Mouse (Mus musculus) T-helper 17 cell (primary cell): ENCODE data around the gene Tmem213.

ENCODE experiments used
- in situ Hi-C, 2 experiments: fragments of 300-600 bp; cut with MboI, MseI; formaldehyde crosslinking; loops; 1 replicate in 1 of 2; 2 replicates in 1 of 2; pipeline ENCODE4 v1.15.1; 2025; ENCODE audit warnings: high pct_unique_total_duplicates in 2 of 2

Gene Tmem213

DNA sequence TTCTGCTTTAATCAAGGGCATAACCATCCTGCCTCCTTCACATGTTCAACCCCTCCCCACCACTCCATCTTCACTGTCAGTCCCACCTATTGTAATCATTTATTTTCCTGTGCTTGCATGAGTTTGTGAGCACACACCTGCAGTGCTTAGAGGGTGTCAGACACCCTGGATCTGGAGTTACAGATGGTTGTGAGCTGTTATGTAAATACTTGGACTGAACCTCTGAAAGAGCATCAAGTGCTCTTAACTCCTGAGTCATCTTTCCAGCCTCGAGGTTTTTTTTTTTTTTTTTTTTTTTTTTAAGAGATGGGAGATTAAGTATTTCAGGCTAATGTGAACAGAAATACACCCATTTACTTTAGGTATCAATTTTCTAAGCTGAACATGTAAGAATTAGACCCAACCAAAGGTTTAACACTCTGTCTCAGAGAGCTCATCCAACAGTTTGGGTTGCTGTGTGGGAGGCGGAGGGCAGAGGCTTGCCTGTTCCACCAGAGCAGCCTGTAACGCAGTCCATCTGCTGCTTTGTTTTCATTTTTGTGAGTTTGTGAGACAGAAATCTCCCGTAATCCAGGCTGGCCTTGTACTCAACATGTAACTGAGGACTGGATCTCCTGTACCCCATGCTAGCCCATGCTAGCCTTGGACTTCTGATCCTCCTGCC is 7.2 kb downstream of the Tmem213 start:
- in situ Hi-C loops = no loop called here

DNA sequence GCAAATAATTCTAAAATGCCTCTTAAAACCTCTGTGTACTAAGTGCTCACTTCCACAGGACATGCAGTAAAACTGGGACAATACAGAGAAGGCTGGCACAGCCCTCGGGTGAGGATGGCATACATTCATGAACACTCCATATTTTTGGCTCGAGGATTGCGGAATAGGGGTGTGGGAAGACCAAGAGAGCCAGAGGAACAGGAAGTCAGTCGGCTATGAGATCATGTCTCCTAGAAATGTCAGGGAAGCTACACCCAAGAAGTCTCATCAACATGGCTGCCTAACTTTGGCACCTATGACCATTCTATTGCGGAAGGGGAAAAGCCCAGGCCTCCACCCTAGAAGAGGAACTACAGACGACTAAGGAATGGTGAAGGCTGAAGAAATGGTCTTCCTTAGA is 9.3 kb downstream of the Tmem213 start:
- in situ Hi-C loops = no loop called here

DNA sequence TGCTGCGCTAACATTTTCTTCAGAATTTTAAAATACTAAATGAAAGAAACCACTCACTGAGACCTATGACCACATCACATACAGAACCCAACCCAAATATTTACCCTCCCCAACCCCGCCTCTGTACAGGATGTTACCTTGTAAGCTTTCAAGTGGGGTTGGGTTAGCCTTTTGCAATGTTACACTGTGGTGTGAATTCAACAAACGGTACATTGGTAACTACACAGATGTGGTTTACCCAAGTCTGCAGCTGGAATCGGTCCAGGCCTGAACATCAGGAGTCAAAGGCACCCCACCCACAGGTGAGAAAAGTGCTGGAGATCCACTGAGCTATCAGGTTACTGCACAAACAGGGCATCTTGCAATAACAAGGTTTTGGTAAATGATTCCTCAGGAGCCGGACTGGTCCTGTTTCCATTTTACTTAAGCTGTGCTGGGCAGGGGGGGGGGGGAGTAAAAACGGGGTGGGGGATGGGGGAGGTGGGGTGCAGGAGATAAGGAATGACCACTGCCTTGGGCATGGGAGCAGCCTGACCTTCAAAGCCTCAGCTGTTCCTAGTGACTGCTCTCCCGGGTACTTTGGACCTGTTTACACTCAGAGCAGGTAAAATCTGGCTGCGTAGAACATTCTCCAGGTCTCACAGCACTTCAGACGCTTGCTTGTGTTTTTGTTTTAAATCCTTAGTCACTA is 11.8 kb downstream of the Tmem213 start:
- in situ Hi-C loops = no loop called here

DNA sequence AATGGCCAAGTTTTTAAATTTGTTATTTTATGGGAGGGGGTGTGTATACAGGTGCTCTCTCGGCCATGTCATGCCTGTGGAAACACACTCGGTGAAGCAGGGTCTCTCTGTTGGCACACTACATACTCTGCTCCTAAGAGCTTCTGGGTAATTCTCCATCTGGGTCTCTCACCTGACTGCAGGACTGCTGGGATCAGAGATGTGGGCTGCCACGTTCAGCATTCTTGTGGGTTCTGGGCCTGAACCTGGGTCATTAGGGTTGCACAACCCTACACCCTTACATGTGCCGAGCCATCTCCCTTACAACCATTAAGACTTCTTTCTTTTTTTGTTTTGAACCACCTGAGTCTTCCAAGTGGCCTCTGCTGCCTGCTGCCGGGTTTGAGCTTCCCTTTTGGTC is 12.8 kb downstream of the Tmem213 start:
- in situ Hi-C loops = no loop called here

DNA sequence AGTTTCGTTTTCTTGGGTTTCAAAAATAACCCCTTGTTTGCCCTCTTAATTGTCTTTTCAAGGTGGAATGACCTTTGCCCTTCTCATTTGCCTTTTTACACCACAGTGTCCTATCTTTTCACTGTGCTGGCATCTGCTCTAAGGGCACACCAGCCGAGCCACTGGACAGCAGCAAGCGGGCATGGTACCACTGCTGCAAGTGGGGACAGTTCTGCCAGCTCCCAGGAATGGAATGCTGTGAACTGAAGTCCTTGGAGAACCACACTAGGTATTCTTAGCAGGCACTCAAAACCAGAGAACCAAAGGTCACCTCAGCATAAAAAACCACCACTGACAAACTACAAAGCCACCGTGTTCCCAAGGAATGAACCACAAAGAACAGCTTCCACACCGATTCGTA is 13.7 kb downstream of the Tmem213 start:
- in situ Hi-C loops = no loop called here

DNA sequence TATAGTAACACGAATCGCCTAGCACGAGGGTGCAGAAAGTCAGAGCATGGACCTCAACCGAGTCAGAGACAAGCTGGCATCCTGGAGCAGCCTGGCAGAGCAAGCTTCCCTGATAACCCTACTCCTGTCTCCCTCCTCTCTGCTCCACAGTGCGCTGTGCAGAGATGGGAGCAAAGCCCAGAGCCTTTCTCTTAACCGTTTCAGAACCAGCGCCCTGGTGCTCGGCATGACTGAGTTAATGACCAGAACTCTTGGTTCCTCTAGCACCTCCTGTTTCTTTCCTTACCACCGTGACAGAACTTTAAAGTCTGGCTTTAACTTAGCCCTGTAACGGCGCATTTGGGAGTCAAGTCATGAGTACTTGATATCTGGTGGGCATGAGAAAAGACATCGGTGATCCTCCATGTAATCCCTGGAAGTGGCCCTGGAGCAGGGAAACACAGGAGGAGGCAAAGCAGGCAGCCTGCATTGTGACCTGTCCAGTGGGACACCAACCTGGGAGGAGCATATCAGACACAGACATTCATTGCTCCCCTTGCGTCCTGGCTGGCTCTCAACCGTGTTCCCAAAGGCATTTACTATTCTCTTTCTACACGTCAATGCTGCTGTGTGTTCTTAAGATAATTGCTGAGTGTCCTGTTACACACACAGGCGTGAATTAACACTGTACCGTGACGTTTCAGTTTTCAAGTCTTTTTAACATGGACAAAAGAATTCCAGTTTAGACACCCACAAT is 14.6 kb downstream of the Tmem213 start:
- in situ Hi-C loops = no loop called here

DNA sequence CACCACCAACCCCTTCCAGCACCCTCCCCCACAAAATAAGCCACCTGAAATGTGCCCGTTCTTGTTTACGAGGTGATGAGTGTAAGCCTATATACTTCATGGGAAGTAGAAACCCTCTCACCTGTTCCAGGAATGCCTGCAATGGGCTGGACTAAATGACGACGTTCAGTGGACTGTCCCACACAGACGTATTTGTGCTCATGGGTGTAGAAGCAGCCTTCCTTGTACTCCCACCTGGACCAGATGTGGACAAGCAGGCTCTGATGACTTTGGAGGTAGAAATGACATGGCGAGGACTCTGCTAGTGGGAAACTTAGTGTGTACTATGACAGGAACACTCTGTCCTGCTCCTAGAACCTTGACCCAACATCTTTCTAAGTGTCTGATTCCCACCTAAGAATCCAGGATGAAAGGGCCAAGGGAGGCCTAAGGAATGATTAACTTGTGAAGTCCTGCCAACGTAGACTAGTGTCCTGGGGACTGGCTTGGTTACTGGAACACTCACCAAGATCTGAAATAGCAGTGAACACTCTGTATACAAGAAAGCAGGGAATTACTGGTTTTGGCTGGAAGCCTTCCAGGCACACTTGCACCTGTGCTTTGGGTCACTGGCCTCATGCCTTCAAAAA is 15.3 kb downstream of the Tmem213 start, which contains the start of gene Atp6v0a4:
Atp6v0a4 (minus strand) TSS at position 380 of the 629 bp plus-strand sequence.
- in situ Hi-C loops = no loop called here

DNA sequence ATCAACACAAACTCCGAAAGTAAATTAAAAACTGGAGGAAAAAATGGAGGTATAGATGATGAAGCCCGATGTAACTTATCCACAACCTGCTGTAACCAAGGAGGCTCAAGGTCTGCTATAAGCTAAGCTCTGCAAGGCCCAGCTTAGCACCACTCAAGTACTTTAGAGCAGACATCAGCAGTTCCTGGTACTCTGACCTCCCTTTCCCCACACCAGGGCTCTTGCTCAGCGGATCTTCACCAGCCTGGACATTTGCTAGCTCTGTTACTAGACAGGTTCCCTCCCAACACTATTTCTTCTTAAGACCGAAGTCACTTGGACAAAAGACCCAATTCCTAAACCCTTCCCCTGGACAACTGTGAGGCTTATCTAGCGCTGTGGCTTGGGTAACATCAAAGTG is 15.8 kb downstream of the Tmem213 start:
- in situ Hi-C loops = no loop called here

DNA sequence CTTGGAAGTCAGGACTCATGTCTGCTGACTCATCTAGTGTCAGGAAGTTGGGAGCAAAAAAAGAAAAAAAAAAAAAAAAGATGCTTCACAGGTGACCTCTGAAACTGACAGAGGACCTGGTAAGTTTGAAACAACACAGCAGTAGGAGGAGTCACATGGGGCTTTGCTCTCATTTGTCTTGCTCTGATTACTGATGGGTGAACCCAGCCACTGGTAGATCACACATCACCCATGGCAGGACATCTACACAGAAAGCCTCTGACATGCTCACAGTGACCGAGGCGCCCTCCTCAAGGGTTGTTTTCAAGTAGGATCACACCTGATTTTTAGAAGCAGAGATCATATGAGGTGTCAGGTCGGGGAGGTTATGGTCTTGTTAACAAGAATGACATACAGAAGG is 16.4 kb downstream of the Tmem213 start:
- in situ Hi-C loops = no loop called here

DNA sequence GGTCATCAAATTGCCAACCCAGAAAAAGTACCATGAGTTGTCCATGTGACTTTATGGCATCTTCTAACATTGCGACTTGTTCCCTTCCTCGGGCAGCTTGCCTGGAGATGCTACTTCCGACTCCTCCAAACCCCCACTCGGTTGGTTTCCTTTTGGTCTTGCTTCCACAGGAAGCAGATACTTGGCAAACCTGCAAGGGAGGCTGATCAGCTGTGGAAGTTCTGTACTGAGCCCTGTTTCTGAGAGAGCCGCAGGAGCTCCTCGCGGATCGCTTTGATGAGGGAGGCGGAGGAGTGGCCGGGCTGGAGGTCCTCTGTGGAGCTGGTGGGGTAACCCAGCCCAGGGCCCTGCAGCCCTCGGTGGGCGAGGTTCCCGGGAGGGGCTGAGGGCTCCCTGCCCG is 19.1 kb downstream of the Tmem213 start:
- in situ Hi-C loops = no loop called here

DNA sequence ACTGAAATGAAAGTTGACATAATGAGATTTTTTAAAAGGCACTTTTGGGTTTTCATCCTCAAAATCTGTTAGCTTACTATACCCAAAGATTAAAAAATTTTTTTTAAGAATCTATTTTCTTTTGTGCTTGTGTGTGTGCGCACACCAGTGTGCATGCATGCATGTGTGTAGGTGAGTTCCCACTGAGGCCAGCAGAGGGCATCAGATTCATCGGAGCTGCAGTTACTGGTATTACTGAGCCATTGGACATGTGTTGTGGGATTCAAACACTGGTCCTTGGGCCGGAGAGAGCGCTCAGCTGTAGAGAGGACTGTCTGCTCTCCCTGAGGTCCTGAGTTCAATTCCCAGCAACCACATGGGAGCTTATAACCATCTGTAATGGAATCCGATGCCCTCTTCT is 20.8 kb downstream of the Tmem213 start:
- in situ Hi-C loops = no loop called here

DNA sequence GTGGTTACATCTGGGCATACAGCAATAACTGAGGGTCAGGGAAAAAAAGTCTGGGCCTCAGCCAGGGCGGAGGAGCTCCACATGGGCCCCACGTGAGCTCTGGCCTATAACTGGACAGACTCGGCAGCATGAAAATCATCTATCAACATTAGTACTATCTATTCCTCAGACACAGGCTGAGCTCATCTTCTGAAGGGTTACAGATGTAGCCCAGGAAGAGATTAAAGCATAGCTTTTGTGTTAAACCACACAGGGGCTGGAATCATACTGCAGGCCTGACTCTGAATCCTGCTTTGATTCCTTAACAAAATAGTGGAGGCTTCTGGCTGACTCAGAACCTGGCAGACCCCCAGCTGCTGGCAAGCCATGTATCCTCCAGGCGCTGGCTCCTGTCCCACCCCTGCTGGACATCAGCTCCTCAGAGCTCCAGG is 22.8 kb downstream of the Tmem213 start:
- in situ Hi-C loops = no loop called here

DNA sequence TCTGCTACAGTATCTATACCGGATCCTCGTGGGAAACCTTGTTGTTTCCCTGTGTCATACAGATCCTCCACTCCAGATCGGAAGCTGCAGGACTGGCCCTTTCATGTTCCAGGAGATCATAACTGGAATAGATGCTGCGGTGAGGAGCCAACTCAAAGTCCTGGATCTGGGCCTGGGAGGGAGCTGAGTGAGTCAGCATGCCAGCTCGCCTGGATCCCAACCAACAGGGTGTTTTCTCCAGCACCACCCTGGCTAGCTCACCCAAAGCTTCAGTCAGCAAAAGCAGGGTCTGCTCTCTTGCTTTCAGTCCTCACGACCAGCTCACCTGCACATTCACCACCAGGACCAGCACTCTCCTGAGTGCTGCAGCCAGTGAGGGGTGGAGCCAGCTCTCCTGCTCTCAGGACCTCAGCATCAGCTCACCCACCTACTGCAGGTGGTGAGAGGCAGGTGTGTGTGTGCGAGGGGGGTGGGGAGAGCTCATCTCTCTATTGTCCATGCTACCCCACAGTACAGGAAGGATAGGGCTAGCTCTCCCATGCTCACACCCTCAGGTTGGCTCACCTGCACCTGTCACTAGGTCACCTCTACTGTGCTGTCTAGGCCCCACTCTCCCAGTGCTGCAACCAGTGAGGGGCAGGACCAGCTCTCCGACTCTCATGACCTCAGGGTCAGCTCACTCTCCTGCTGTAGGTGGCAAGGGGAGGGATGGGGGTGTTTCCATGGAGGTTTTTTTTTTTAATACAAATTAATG is 25.9 kb downstream of the Tmem213 start:
- in situ Hi-C loops = no loop called here

DNA sequence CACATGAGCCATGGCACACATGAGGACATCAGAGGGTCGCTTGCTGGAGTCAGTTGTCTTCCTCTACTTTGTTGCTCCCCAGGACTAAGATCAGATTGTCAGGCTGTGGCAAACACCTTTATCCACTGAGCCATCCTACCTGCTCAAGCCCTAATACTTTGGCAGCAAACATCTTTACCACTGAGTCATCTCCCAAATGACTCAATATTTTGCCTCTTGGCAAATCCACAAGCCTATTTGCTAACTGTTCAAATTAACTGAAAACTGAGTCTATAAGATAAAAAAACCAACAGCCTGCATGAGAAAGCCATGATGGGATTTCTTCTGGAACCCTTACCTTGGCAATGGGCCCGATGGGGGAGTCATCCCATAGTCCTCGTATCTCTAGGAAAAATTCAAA is 30.0 kb downstream of the Tmem213 start:
- in situ Hi-C loops = no loop called here

DNA sequence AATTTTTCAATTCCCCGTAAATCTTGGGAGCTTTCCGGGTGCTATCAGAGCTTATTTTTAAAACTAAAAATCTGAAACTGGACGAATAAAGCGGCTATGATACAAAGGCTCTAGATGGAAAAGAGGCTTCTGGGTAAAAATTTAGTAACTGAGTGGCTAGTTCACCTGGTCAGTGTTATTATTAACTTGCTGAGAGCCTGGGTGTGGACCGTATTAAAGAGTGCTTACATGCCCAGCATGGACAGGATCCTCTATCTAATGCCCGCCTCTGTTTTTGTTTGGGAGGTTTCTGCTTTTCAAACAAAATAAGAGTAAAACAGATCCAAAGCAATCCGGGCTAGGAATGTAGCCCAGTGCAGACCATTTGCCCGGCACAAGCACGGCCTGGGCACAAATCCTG is 31.3 kb downstream of the Tmem213 start:
- in situ Hi-C loops = no loop called here

DNA sequence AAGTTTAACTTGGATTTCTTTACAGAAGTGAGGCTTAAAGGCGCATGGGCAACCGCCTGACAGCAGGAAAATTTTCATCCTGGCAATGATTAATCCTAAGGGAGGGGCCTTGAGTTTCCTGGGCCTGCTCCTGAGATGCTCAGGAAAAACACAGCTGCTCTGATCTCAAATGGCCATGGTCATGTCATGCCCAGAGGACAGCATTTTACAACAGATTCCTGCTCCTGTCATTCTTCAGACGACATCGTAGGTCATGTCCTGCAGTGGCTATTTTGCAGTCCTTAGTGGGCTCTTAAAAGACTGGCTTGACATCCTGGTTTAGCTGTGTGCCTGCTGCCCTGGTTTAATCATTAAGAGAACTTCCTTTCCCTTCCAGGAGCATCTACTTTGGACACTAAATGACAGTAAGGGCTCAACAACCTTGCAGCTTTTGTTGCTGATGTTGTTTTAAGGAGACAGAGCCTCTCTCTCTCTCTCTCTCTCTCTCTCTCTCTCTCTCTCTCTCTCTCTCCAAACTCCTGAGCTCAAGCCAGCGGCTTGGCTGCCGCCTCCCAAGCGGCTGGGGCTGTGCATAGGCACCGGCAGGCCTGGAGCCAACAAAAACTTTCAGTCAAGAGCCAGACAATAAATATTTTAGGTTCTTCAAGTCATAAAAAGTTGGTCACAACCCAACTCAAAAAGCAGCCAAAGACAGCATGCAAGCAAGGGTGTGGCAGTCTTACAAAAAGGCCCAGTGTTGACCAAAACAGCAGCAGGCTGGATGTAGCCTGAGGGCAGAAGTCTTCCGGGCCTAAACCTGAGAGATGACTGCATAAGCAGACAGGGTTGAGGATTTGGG is 35.3 kb downstream of the Tmem213 start:
- in situ Hi-C loops = no loop called here

DNA sequence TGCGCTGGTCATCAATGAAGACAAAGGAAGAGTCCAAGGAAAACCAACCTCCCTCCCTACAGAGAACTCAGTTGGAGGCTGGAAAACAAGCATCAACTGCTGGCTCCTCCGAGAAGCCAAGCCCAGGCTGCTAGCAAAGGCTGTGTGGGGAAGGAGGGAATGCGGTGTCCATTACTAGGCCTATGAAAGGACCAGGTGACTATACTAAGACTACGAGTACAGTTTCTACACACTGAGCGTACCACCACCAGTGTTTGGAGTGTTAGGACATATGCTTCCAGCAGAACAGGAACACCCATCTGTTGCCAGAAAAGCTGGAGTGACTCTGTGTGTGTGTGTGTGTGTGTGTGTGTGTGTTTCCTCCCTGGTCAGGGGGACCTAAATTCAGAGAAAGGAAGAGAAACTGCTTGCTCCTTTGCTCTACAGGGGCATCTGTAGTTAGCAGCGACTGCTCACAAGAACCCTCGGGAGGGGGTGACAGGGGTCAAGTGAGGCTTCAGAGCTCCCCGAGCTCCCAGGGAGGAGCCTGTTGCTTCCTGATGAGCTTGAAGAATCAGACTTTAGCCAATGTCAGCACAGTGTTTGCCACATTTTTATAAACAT is 36.5 kb downstream of the Tmem213 start:
- in situ Hi-C loops = no loop called here

DNA sequence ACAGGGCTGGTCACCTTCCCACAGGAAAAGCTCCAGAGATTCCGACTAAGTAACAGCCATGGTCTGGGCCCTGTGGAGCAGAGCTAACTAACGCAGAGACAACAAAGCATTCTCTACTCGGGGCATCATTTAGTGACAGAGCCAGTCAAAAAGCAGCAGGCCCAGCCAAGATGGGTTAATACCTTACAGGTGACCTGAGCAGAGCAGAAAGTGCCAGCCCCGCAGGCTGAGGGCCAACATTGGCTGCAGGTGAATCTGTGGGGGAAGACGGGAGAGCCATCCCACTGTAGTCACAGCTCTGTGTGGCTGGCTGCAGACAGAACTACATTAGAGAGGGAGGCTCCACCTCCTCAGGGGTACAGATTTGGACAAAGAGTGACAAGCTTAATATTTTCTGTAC is 38.2 kb downstream of the Tmem213 start:
- in situ Hi-C loops = no loop called here

DNA sequence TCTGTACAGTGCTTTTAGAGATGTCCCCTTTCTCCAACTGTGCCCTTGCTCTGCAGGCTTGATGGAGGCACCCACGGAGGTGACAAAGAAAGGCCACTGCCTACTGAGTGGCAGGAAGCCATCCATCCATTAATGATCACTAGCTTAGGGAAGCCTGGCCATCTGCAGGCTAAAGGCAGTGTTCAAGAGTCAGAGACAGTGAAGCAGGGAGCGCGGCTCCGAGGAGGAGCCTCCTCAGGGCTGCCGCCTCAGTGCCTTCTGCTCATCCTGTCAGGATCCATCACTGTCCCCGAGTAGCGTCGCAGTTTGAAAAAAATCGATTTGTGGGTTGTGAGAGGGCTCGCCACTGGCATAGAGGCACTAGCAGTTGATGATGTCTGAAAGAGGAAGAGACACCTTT is 39.6 kb downstream of the Tmem213 start:
- in situ Hi-C loops = no loop called here

DNA sequence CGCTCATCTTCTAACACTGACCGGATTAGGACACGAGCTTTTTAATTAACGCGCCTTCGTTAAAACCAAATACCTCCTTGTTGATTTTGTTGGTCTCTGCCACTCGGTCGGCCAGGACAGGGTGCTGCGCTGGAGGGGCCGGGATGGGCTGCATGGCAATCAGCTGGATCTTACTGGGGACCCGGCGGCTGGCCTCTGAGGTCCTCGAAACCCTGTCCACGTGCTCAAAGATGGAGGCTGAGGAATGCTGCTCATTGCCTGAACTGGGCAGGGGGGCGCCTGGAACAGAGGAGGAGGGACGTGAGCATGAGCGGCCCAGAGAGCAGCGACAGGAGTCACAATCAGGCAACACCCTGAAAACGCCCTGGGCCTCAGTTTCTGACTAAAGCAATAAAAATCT is 40.4 kb downstream of the Tmem213 start:
- in situ Hi-C loops = no loop called here
